Mouse (Mus musculus) midbrain, embryonic 16.5 days (tissue): ENCODE data around the gene Lpcat3. TPM values are rescaled to one million over a fixed set of nuclear protein-coding genes. Genes with fewer than 3 reads are reported as not detected.

ENCODE experiments used
- ATAC-seq: fragments of 200-750 bp; cut with Nextera tagmentation; 2 replicates; pipeline ENCODE4 v1.8.0; 2017; ENCODE audit warnings: moderate TSS enrichment
- H3K27ac ChIP-seq: fragments of 300-500 bp; sonication (generic); 2 replicates; pipeline ENCODE4 v1.5.1; 2014; ENCODE audit warnings: mild to moderate bottlenecking, low read length, mixed read lengths
- H3K27me3 ChIP-seq: fragments of 300-500 bp; sonication (generic); 2 replicates; pipeline ENCODE4 v1.6.1; 2014; ENCODE audit warnings: low read depth, low read length, mixed read lengths; ENCODE audit not compliant: control insufficient read depth, insufficient read depth
- H3K36me3 ChIP-seq: fragments of 300-500 bp; sonication (generic); 2 replicates; pipeline ENCODE4 v1.6.1; 2014; ENCODE audit warnings: mild to moderate bottlenecking, low read length, moderate library complexity, mixed read lengths; ENCODE audit not compliant: control insufficient read depth, insufficient read depth
- H3K4me1 ChIP-seq: fragments of 300-500 bp; sonication (generic); 2 replicates; pipeline ENCODE4 v1.6.1; 2014; ENCODE audit warnings: mild to moderate bottlenecking, low read length, mixed read lengths; ENCODE audit not compliant: control insufficient read depth, insufficient read depth
- H3K4me2 ChIP-seq: fragments of 300-500 bp; sonication (generic); 2 replicates; pipeline ENCODE4 v1.6.1; 2014; ENCODE audit warnings: mild to moderate bottlenecking, low read length, mixed read lengths
- H3K4me3 ChIP-seq: fragments of 300-500 bp; sonication (generic); 2 replicates; pipeline ENCODE4 v1.5.1; 2014; ENCODE audit warnings: low read depth, mild to moderate bottlenecking, low read length, moderate library complexity, mixed read lengths
- H3K9ac ChIP-seq: fragments of 300-500 bp; sonication (generic); 2 replicates; pipeline ENCODE4 v1.6.1; 2014; ENCODE audit warnings: low read depth, low read length, mixed read lengths
- H3K9me3 ChIP-seq: fragments of 300-500 bp; sonication (generic); replicated peaks from 2 replicates; pipeline ENCODE4 v1.6.1; 2014; ENCODE audit warnings: mild to moderate bottlenecking, low read length, mixed read lengths; ENCODE audit not compliant: control insufficient read depth, poor library complexity, severe bottlenecking
- WGBS: fragments of 180-500 bp; shearing (Covaris S2); extraction: QIAGEN DNeasy Blood & Tissue Kit; methylation state at CpG from one replicate; pipeline ENCODE4 v1.1.7; 2014; 5-methylcytosine and 5-hydroxymethylcytosine counted together
- polyA plus RNA-seq: library from polyadenylated mRNA; unstranded; fragments of >200 nt; fragmentation: Nextera tagmentation; extraction: Ambion mirVana; gene quantifications from 2 replicates; pipeline ENCODE4 v1.2.1, GENCODE M21; 2015

Gene Lpcat3
- polyA plus RNA-seq, 1 experiment from 2014 or later: 43.8 TPM

DNA sequence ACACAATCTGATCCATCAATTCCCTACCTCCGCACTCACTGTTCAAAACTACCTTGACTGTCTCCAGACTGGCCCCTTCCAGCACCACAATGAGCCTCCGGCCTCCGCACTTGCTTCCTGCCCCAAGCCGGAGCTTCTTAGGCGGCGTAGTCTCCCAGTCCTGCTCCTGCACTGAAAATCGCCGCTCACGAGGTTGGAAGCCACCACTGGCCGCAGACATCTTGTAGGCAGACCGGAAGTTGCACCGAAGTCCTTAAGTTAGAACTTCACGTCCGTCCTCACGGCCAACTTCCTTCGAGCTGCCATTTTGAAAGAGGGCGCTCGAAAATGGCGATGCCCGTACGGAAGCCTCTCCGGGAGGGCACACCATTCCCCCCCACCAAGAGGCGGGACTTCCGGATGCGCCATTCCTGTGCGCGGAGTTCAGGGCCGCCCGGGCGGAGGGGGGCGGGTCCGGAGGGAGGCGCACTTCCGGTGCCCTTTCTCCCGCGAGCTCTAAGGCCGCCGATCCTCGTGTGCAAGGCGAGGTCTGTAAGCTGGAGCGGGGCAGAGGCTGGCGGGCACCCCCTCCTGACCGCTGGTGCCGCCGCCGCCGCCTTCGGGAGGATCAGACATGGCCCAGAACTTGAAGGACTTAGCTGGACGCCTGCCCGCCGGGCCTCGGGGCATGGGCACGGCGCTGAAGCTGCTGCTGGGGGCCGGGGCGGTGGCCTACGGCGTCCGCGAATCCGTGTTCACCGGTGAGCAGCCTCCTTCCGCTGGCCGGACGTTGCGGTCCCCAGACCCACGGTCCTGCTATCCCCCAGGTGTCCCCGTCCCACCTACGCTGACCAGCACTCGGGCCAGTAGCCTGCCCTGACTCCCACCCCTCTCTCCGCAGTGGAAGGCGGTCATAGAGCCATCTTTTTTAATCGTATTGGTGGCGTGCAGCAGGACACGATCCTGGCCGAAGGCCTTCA is 49.3 kb downstream of the Lpcat3 start, which contains the start of the genes Emg1 and Phb2:
Gene Emg1 (minus strand): TSS at position 355 of the 959 bp plus-strand sequence.
Gene Phb2 (plus strand): TSS at position 513 of the 959 bp plus-strand sequence.
- Histone ChIP-seq H3K9ac (peak within 1 kb of the TSS; percentile 96), H3K27me3 (no peaks in the 10 kb centered on the region), H3K27ac (peak within 1 kb of the TSS; percentile 86), H3K4me1 (peaks cover 31% of the 10 kb centered on the region), H3K36me3 (peaks cover 22% of the 10 kb centered on the region), H3K4me3 (peak within 1 kb of the TSS; percentile 98), H3K4me2 (peak within 1 kb of the TSS; percentile 87), H3K9me3 (no peaks in the 10 kb centered on the region)
- under 1% methylated on average over 73 of the region's 76 CpGs for WGBS
- peak; percentile 96 for ATAC-seq

DNA sequence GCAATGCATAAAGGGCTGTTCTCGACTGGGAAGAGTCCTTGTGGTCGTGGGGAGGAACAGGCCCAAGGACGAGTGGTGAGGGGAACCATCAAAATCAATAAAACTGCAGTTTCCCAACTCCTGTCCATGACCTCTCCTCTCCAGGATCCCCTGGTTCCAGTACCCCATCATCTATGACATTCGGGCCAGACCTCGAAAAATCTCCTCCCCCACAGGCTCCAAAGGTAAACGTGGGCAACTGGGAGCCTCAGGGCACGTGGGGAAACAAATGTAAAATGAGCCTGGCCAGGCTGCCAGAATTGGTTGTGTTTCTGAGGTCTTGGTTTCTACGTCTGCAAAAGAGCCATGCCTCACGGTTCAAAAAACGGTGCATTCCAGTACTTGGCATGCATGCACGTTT is 50.1 kb downstream of the Lpcat3 start:
- Histone ChIP-seq H3K27me3 (no peaks in the 10 kb centered on the region), H3K36me3 (peaks cover 28% of the 10 kb centered on the region), H3K4me1 (peaks cover 31% of the 10 kb centered on the region), H3K9me3 (no peaks in the 10 kb centered on the region), H3K4me2 (peak overlapping the region; percentile 87), H3K4me3 (peak overlapping the region; percentile 98), H3K27ac (peak overlapping the region; percentile 86; the same call in 1 of the 2 replicates), H3K9ac (peak overlapping the region; percentile 96)
- no peak; the same call in 1 of the 2 replicates for ATAC-seq
- WGBS: 23% methylated on average over 11 of the region's 11 CpGs

DNA sequence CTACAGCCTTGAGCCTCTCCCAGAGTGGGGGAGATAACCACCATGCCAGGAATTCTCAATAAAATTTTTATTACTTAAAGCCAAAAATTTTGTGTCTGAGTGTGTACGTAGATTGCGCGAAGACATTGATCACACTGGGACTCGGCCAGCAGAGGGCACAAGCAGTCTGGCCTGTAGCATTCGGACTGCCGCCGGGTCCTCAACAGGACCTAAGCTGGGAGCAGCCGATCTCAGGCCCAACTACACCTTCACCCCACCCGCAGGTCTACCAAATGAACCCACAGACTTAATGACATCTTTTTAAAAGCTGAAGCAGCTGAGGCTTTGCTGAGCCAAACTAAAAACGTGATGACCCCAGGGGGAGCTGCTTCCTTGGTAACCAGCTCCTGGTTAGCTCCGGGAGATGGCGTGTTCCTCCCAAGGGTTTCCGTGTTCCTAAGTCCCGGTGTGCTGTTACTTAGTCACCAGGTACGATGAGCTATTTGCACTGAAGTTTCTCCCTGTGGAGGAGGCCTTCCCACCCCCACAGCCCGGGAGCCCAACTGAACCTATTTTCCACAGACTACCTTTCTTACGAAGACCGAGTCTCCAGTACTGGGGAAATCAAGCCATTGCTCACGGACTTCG is 54.1 kb downstream of the Lpcat3 start:
- Histone ChIP-seq H3K4me3 (no peak overlapping the region), H3K4me1 (peaks cover 14% of the 10 kb centered on the region), H3K27me3 (no peaks in the 10 kb centered on the region), H3K27ac (no peak overlapping the region), H3K9me3 (no peaks in the 10 kb centered on the region), H3K4me2 (no peak overlapping the region), H3K36me3 (peaks cover 28% of the 10 kb centered on the region), H3K9ac (no peak overlapping the region)
- ATAC-seq: no peak
- 62% methylated on average over 20 of the region's 20 CpGs for WGBS

DNA sequence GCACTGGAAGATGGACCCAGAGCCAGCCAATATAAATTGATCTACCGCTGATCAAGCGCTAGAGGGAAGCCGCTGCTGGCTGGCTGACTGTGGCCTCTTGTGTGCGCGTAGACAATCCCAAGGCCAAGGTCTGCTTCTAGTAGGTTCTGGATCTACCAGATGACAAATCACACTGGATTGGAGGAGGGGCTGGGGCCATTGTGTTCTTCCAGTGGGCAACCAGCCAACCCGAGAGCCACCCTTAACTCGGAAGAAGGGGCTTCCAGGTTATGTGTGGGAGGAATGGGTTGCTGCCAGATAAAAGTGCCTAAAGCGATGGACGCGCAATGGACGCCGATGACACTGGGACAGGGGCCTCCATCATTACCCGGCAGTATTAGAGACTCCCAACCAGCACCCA is 55.1 kb downstream of the Lpcat3 start:
- no peak overlapping the region for H3K4me3 ChIP-seq
- no peak overlapping the region for H3K27ac ChIP-seq
- 83% methylated on average over 13 of the region's 13 CpGs for WGBS
- H3K9ac ChIP-seq: no peak overlapping the region
- H3K27me3 ChIP-seq: no peaks in the 10 kb centered on the region
- no peak for ATAC-seq
- H3K4me2 ChIP-seq: no peak overlapping the region
- peaks cover 11% of the 10 kb centered on the region for H3K4me1 ChIP-seq
- peaks cover 28% of the 10 kb centered on the region for H3K36me3 ChIP-seq
- no peaks in the 10 kb centered on the region for H3K9me3 ChIP-seq

DNA sequence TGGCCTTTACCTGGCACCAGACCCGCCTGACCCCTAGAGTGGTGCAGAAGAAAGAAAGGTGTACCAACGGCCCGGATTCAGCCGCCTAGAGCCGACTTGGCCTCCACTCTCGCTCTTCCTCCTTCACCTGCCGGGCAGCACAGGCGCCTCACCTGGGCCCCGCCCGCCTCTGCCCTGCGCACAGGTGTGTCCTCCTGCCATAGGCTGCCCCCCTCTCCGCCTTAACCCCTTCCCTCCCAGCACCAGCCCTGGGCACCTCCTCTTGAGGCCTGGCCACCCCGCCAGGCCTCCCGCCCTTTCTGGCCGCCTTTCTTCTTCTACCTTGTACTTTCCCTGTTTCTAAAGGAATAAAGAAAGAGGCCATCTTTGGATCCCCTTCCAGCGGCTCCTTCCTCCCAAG is 55.9 kb downstream of the Lpcat3 start:
- H3K4me2 ChIP-seq: no peak overlapping the region
- H3K27me3 ChIP-seq: no peaks in the 10 kb centered on the region
- 64% methylated on average over 12 of the region's 16 CpGs for WGBS

DNA sequence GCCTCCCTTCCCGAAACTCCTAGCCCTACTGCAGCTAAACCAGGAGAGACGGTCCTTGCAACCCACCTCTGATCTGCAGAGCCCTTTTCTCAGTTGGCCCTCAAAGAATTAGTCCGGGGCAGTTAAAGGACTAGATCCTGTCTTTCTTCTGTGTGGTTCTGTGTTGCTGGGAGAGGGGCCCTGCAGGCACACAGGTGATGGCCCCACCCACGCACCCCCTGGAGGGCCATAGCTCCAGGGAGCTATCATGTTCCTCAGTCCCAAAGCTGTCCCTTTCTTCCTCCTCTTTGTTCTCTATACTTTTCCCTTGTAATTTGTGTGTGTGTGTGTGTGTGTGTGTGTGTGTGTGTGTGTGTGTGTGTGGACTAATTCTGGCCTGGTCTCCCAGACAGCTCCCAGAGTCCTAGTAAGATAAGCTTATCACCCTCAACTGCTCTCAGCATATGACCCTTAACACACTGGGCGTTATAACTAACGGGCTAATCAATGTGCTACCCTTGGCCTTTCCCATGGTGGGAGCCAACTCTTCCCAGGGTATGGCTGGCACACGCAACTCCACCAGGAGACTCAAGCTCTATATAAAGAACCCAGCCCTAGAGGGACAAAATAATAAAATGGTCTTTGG is 56.6 kb downstream of the Lpcat3 start:
- H3K9ac ChIP-seq: no peak overlapping the region; the same call in 1 of the 2 replicates
- H3K4me3 ChIP-seq: no peak overlapping the region
- no peak overlapping the region for H3K4me2 ChIP-seq
- ATAC-seq: no peak
- no peak overlapping the region for H3K27ac ChIP-seq
- H3K27me3 ChIP-seq: no peaks in the 10 kb centered on the region
- 69% methylated on average over 7 of the region's 7 CpGs for WGBS
- H3K36me3 ChIP-seq: peaks cover 28% of the 10 kb centered on the region
- H3K4me1 ChIP-seq: no peaks in the 10 kb centered on the region
- no peaks in the 10 kb centered on the region for H3K9me3 ChIP-seq

More for the DNA sequence above, 55.9 kb downstream of the Lpcat3 start:
- peaks cover 28% of the 10 kb centered on the region for H3K36me3 ChIP-seq
- H3K9ac ChIP-seq: 0 out of 2 replicates have a peak overlapping the region, but pooled peaks have one; percentile 20
- H3K4me1 ChIP-seq: peaks cover 4% of the 10 kb centered on the region
- no peaks in the 10 kb centered on the region for H3K9me3 ChIP-seq
- no peak overlapping the region for H3K4me3 ChIP-seq
- no peak overlapping the region for H3K27ac ChIP-seq
- ATAC-seq: no peak

DNA sequence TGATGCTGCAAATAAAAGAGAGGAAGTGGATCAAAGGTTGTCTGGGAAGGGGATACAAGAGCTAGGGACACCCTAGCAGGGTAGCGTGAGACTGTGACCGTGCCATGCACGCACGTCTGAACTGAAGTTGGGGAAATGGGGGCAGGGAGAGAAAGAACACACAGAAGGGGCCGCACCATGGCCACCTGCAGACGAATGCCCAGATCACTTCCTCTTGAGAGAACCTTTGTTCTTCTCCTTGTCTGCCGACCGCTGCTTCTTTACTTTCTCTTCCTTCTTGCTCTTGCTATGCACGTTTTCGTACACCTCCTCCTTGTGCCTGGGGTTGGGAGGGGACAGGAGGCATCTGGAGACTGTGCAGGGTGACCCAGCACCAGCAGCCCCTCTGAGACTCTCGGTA is 58.1 kb downstream of the Lpcat3 start:
- WGBS: 56% methylated on average over 11 of the region's 11 CpGs
- H3K9ac ChIP-seq: no peak overlapping the region

DNA sequence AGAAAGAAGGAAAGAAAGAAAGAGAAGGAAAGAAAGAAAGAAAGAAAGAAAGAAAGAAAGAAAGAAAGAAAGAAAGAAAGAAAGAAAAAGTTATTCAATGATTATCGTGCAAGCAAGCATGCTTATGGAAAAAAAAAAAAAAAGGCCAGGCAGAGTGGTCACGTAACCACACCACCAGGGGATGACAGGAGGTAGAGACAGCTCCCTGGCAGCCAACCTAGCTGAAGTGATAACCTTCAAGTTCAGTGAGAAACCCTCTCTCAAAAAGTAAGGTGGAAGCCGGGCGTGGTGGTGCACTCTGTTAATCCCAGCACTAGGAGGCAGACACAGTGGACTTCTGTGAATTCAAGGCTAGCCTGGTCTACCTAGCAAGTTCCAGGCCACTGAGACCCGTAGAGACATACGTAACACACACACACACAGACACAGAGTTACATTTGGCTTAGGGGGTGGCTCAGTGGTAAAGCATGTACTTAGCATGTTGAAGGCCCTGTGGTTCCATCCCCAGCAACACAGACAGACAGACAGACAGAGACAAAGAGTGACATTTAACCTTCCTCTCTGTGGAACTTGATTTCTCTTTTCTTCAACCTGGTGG is 60.1 kb downstream of the Lpcat3 start:
- no peak overlapping the region for H3K9ac ChIP-seq
- H3K4me3 ChIP-seq: no peak overlapping the region
- no peaks in the 10 kb centered on the region for H3K9me3 ChIP-seq
- H3K4me2 ChIP-seq: no peak overlapping the region
- H3K36me3 ChIP-seq: no peaks in the 10 kb centered on the region
- no peaks in the 10 kb centered on the region for H3K4me1 ChIP-seq
- 82% methylated on average over 6 of the region's 6 CpGs for WGBS
- H3K27me3 ChIP-seq: no peaks in the 10 kb centered on the region
- H3K27ac ChIP-seq: no peak overlapping the region
- ATAC-seq: no peak

More for the DNA sequence above, 58.1 kb downstream of the Lpcat3 start:
- no peak overlapping the region for H3K4me3 ChIP-seq
- H3K27ac ChIP-seq: no peak overlapping the region
- H3K4me2 ChIP-seq: no peak overlapping the region
- no peak for ATAC-seq
- no peaks in the 10 kb centered on the region for H3K27me3 ChIP-seq
- no peaks in the 10 kb centered on the region for H3K9me3 ChIP-seq
- peaks cover 15% of the 10 kb centered on the region for H3K36me3 ChIP-seq
- no peaks in the 10 kb centered on the region for H3K4me1 ChIP-seq
